Mouse (Mus musculus): ENCODE results near the gene Srcin1. TPM values are rescaled to one million over a fixed set of nuclear protein-coding genes. Genes with fewer than 3 reads are reported as not detected.

Gene Srcin1
- total RNA-seq, 2 experiments from 2014 or later, result 0.08 to 0.16 TPM

GRCm38 (mm10) chr11:97476334-97477095 lies 99.5 kb downstream of the Srcin1 start:
- intact Hi-C loops (cut with DNase I), result loop anchor here (1.0 kb wide), 1 partner anchor 146 kb away; no protein-coding TSS in a partner anchor
- DNase-seq, result peak; percentile 50 to 54

GRCm38 (mm10) chr11:97471276-97471675 lies 104.7 kb downstream of the Srcin1 start:
- intact Hi-C loops (cut with DNase I), result no loop called here
- no peak for DNase-seq

GRCm38 (mm10) chr11:97469828-97470227 lies 106.2 kb downstream of the Srcin1 start:
- intact Hi-C loops (cut with DNase I), result loop anchor here (1.0 to 2.0 kb wide), 4 partner anchors 19 to 109 kb away; no protein-coding TSS in a partner anchor

GRCm38 (mm10) chr11:97468639-97469287 lies 107.2 kb downstream of the Srcin1 start:
- peak; percentile 86 to 91 for DNase-seq
- intact Hi-C loops (cut with DNase I), result loop anchor here (1.0 to 2.0 kb wide), 4 partner anchors 18 to 108 kb away; no protein-coding TSS in a partner anchor

More at GRCm38 (mm10) chr11:97469828-97470227, 106.2 kb downstream of the Srcin1 start:
- DNase-seq, result no peak

- DNase-seq, result no peak
- intact Hi-C loops (cut with DNase I), result no loop called here
Measured at GRCm38 (mm10) chr11:97466444-97467160, 109.4 kb downstream of the Srcin1 start.

GRCm38 (mm10) chr11:97465957-97466356 lies 110.0 kb downstream of the Srcin1 start:
- intact Hi-C loops (cut with DNase I), result no loop called here
- DNase-seq, result no peak

GRCm38 (mm10) chr11:97463991-97464390 lies 112.0 kb downstream of the Srcin1 start:
- intact Hi-C loops (cut with DNase I), result no loop called here
- DNase-seq, result no peak

- intact Hi-C loops (cut with DNase I), result no loop called here
- no peak for DNase-seq
Measured at GRCm38 (mm10) chr11:97463166-97463565, 112.8 kb downstream of the Srcin1 start.

- DNase-seq, result no peak
- intact Hi-C loops (cut with DNase I), result no loop called here
Measured at GRCm38 (mm10) chr11:97462538-97462937, 113.4 kb downstream of the Srcin1 start.

- no peak for DNase-seq
Measured at GRCm38 (mm10) chr11:97461307-97461820, 114.6 kb downstream of the Srcin1 start.

More at GRCm38 (mm10) chr11:97461307-97461820, 114.6 kb downstream of the Srcin1 start:
- intact Hi-C loops (cut with DNase I), result no loop called here

Other genes with a start within 250 kb of the Srcin1 start
- under 1 TPM; 0.08 to 0.11 TPM for gene Gpr179, start 224.1 kb downstream of the Srcin1 start, total RNA-seq (2021)
- gene Socs7, start 213.6 kb downstream of the Srcin1 start, total RNA-seq (2021), result 10 to 100 TPM; 18.3 to 19.6 TPM
- gene Arhgap23, start 160.7 kb downstream of the Srcin1 start, total RNA-seq (2021), result 10 to 100 TPM; 16.0 to 18.0 TPM
- not detected for gene 4933428G20Rik, start 75.8 kb downstream of the Srcin1 start, total RNA-seq (2021)
- 1 to 10 TPM in 1 of 2 experiments, under 1 TPM in 1; 0.95 to 2.4 TPM for gene Epop, start 53.5 kb upstream of the Srcin1 start, total RNA-seq (2021)
- gene Mllt6, start 87.2 kb upstream of the Srcin1 start, total RNA-seq (2021), result 10 to 100 TPM; 67.0 to 68.8 TPM
- gene Cisd3, start 109.6 kb upstream of the Srcin1 start, total RNA-seq (2021), result 100 to 1,000 TPM; 146 TPM
- gene Pcgf2, start 124.3 kb upstream of the Srcin1 start, total RNA-seq (2021), result 1 to 10 TPM; 5.2 to 7.4 TPM
- 100 to 1,000 TPM; 141 to 151 TPM for gene Psmb3, start 127.2 kb upstream of the Srcin1 start, total RNA-seq (2021)
- 10 to 100 TPM; 20.6 to 21.7 TPM for gene Pip4k2b, start 168.5 kb upstream of the Srcin1 start, total RNA-seq (2021)
- gene Cwc25, start 190.4 kb upstream of the Srcin1 start, total RNA-seq (2021), result 1 to 10 TPM; 7.5 to 7.9 TPM
- not detected for gene 1700001P01Rik, start 199.7 kb upstream of the Srcin1 start, total RNA-seq (2021)
- 100 to 1,000 TPM; 522 TPM for gene Rpl23, start 206.3 kb upstream of the Srcin1 start, total RNA-seq (2021)
- 10 to 100 TPM; 37.7 to 40.7 TPM for gene Lasp1, start 222.8 kb upstream of the Srcin1 start, total RNA-seq (2021)